Mouse (Mus musculus) olfactory bulb, adult 2 months (tissue): Measurements from ENCODE around the gene Cby1.

Experiments
- CTCF ChIP-seq: fragments of 200-500 bp; IDR thresholded peaks from 2 replicates; pipeline ENCODE4 v1.5.1; 2012; ENCODE audit warnings: low read depth, mild to moderate bottlenecking, low read length, moderate library complexity; ENCODE audit not compliant: insufficient read depth
- POLR2A ChIP-seq: fragments of 200-500 bp; IDR thresholded peaks from 2 replicates; pipeline ENCODE4 v1.6.1; 2012; ENCODE audit warnings: mild to moderate bottlenecking, low read depth, low read length, moderate library complexity; ENCODE audit not compliant: insufficient read depth

DNA sequence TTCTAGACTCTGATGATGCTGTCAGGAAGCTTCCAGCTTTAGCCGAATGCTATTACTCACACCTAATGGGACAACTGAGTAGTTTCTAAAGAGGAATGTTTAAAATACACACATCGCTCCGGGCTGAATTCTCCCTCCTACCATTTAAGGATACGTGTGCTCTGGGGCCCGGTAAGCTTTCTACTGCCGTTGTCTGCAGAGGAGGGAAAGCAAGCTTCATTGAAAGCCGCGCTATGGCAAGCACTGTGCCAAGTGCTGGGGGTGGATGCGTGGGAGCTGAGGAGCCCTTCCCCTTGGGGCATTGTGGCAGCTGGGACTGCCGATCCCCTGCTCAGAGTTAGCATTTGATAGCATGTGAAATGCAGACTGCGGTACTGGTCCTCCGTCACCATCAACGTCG lies 2.5 kb upstream of the Cby1 start:
- TF ChIP-seq CTCF (no peak), POLR2A (no peak)
